Mouse (Mus musculus): ENCODE measurements around the gene Mov10.

DNA sequence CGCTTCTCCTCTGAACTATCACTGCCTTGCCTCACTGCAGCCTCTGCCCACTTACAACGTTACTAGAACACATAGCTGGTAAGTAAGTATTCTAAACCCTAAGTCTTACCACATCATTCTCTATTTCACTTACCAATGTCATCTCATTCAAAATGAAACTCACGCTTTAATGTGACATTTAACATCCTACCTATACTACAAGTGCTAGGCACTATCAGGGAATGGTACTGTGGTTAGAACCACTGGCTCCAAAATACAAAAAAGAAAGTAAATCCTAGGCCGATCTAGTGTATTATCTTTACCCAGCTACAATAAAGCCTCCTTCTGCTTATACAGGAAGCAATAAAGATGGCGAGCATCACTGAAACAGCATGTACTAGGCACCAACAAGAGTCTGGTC lies 22.7 kb upstream of the Mov10 start:
- TF ChIP-seq CTCF (conservative IDR thresholded peaks at IDR 0.05; ENCODE audit: insufficient read depth, insufficient read length, low read depth, low read length) (no peak), POLR2A (IDR thresholded peaks at IDR 0.05; ENCODE audit: low read depth, low read length) (no peak)

Data from kidney, adult 2 months (tissue).